Mouse (Mus musculus): ENCODE measurements at regions not wholly inside any gene's neighbourhood (a gene's known extent, or its start where the extent isn't known, plus 50 kb on each side); places are given as distances from the start of the nearest gene placed in this dataset.

- no peak for DNase-seq (ENCODE audit: low spot score in 2 of 2)
Observed at GRCm38 (mm10) chr5:27963765-27964164, 107.4 kb upstream of the Insig1 start.

- DNase-seq (ENCODE audit: low spot score in 2 of 2), result peak; percentile 39 to 58
Observed at GRCm38 (mm10) chr5:27995186-27995585, 76.0 kb upstream of the Insig1 start.

DNA sequence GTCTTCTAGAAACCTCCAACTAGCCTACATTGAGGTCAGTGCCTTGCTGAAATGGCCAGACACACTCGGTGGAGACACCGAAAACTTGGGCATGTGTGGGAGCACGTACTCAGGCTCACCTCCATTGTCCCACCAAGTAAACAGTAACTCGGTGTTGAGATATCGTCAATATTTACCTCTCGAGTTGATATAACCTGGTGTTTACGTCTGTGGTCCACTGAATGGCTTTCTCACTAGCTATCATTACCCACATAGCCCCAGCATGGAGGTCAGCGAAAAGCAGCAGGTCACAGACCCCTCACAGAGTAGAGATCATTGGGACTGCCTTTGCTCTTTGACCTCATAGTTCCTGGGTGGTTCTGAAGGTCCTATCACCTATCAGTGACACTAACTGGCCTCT is 73.4 kb upstream of the Insig1 start:
- DNase-seq (ENCODE audit: low spot score in 2 of 2), result no peak

- DNase-seq (ENCODE audit: low spot score in 2 of 2), result no peak
Observed at GRCm38 (mm10) chr5:28002922-28003321, 68.2 kb upstream of the Insig1 start.

DNA sequence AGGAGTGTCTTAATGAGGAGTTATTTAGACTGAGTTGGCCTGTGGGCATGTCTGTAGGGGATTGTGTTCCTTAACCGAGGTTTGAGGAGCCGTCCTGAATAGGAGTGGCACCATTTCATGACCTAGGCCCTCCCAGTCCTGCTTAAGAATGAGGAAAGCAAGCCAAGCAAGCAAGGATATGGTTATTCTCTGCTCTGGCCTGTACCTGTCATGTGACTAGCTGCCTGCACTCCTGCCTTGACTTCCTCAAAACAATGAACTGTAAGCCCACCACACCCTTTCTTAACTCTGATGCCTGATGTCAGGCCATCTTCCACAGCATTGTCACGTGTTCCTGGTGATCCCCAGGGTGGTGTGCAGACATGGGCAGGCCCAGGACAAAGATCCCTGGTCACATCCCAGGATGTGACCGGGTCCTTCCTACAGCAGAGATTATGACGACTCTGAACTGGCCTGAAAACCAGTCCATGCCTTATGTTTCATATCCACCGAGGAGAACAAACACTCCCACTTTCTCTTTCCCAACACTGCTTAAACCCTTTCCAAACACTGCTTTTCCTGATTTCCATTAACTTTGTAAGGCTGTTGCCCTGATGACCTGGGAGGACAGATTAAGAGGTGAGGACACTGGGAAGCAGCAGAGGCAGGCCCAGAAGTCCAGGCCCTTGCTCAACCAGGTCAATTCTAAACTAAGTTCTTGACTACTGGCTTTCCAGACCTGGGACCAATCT is 67.2 kb upstream of the Insig1 start:
- DNase-seq (ENCODE audit: low spot score in 2 of 2), result no peak

DNA sequence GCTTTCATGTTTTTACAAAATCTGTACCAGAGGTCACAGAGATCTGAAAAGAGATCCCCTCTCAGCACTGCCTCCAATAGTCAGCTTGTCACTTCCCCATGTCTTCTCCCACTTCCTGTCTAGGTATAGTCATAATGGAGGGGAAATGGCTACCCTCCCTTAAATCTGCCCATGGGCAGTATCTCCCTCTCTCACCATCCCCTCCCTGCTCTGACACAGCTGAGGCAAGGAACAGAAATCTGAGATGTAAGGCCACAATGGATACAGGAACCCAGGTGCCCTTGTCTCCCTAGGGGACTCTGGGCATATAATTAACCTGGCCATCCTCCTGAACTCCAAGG is 66.7 kb upstream of the Insig1 start:
- no peak for DNase-seq (ENCODE audit: low spot score in 2 of 2)

DNA sequence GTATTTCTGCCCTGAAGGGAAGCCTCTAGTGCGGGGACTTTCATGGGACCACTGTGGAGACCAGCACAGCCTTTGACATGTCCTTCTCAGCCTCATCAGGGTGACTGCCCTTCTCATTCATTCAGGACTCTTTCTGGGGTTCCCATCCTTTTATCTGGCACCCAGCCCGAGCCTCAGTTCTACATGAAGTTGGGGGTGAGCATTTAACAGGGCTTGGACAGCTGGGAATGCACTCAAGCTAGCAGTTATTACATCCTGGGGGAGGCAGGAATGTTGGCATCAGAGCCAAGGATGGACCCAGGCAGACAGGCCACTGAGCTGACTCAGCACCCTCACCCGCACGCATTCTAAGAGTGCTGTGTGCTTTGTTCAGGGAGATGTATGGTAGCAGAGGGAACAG is 61.8 kb upstream of the Insig1 start:
- no peak for DNase-seq (ENCODE audit: low spot score in 2 of 2)

- DNase-seq (ENCODE audit: low spot score in 2 of 2), result no peak
Observed at GRCm38 (mm10) chr5:28009871-28010270, 61.3 kb upstream of the Insig1 start.

DNA sequence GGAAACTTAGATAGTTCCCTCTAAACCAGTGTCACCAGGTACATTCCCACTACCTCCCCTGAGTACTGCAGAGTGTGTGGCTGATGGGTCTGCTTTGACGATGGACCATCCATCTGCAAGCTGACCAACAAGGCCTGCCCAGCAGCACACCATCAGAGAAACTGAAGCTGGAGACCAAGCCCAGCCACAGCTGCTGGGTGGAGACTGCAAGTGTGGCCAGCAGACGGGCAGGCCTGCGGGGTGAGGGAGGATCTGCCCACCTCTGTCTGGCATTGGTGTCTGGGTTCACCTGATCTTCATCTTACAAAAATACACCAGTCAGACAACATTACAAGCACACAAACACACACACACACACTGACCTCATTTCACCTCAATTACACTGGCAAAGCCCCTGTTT is 60.6 kb upstream of the Insig1 start:
- DNase-seq (ENCODE audit: low spot score in 2 of 2), result no peak

- DNase-seq (ENCODE audit: low spot score in 2 of 2), result no peak
Observed at GRCm38 (mm10) chr5:28012496-28012895, 58.7 kb upstream of the Insig1 start.

- DNase-seq (ENCODE audit: low spot score in 2 of 2), result no peak
Observed at GRCm38 (mm10) chr5:28013619-28014273, 57.4 kb upstream of the Insig1 start.

DNA sequence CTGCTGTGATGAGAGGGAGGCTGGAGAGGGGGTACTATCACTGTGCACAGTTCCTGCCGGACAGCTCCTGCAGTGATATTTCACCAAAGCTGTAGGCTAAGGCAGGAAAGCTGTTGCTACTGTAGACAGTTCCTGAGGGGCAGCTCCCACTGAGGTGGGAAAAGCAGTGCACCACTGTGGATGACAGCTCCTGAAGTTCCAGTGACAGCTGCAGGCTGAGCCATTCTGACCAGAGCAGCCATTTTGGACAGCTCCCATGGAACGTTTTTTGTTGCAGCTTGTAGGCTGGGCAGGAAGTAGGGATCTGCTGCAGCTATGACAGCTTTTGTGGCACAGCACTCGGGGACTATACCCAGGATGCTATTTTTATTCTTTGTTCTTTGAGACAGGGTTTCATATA is 51.3 kb upstream of the Insig1 start:
- no peak for DNase-seq (ENCODE audit: low spot score in 2 of 2)
